Mouse (Mus musculus) bone marrow, adult 2 months (tissue): ENCODE measurements around the gene Rnaseh1.

ENCODE experiments used
- CTCF ChIP-seq: fragments of 200-500 bp; IDR thresholded peaks from 2 replicates; pipeline ENCODE4 v1.5.1; 2011; ENCODE audit warnings: low read length, control low read depth; ENCODE audit not compliant: control insufficient read depth, insufficient read depth
- POLR2A ChIP-seq: fragments of 200-500 bp; IDR thresholded peaks from 2 replicates; pipeline ENCODE4 v1.6.1; 2011; ENCODE audit warnings: low read depth, mild to moderate bottlenecking, control low read depth, low read length, borderline replicate concordance; ENCODE audit not compliant: control insufficient read depth

- no peak for TF ChIP-seq POLR2A
- TF ChIP-seq CTCF = no peak
Observed at GRCm38 (mm10) chr12:28603494-28603893, 45.9 kb upstream of the Rnaseh1 start.
